Mouse (Mus musculus): ENCODE data around the gene Rps6kb1. TPM values are rescaled to one million over a fixed set of nuclear protein-coding genes. Genes with fewer than 3 reads are reported as not detected.

The Rps6kb1 gene
- polyA plus RNA-seq (2012; rRNA removed): 8.2 and 8.9 TPM in 2 replicates

DNA sequence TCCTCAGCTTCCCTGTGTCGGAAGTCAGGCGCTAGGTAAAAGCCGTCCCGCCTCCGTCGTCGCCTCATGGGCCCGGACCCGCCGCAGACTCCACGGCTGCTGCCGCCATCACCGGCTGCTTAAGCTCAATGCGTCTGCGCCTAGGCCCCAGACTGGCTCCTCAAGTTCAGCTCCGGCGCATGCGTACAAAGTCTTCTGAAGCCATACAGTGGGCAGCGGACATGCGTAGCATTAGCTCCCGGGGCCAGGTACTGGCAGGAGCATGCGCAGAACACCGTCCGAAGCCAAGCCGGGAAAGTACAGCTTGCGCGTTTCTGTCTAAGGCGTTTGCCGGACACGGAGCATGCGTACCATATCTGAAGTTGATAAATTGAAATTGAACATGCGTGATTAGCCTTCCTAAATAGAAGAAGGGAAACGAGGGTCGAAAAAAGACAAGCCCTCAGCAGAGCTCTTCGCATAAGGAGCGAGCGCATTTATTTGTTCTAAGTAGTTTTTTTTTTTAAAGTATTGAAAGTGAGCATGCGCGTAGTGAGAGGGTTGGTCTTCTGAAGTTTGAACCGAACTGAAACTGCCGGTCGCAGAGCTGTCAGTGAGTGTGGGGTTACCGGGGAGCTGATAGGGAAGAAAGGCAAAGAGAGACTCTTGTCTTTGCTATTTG, at the start of gene Rps6kb1, which contains the start of gene Tubd1:
Gene Rps6kb1, minus strand, starts transcription at position 167 of the 661 bp plus-strand sequence.
Gene Tubd1, plus strand, starts transcription at position 353 of the 661 bp plus-strand sequence.

DNA sequence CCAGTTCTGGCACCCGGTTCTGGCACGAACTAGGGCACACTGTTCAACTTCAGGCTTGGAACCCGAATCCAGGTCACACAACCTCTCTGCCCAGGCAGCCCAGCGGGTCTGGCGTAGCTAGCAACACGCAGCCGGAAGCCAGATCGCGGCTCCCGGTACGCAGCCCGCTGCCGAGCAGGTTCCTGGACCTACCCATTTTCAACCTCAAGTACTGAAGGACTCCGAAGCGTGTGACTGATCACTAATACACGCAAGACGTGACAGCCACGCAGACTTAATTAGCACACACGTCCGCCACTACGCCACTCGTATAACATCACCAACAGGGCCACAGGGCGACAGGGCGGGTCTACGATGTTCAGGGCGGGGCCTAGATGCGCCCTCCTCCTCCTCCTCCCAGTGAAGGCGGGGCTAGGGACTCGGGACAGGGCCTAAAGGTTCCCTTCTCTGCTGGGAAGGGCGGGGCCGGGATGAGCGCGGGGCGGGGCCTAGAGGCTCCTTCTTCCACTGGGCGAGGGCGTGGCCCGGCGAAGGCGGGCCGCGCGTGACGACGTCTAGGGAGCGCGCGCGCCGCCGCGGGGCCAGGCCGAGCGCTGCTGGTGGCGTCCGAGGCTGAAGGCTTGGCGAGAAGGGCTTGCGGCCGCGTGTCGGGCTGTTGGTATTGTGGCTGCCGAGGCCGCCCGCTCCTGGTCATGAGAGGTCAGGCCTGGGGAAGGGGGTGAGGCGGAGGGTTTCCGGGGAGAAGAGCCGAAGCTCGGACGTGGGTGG, 60.3 kb downstream of the Rps6kb1 start, which contains the start of gene Rnft1:
Gene Rnft1, plus strand, starts transcription at position 557 of the 768 bp plus-strand sequence.

Other genes starting within 250 kb of the Rps6kb1 start
- gene Med13, start 187.2 kb downstream of the Rps6kb1 start, polyA plus RNA-seq (2012; rRNA removed): 5.9 and 6.3 TPM in 2 replicates
- 5.8 and 6.4 TPM in 2 replicates for gene Rnft1, start 60.1 kb downstream of the Rps6kb1 start, polyA plus RNA-seq (2012; rRNA removed)
- gene Tubd1, start 186 bp upstream of the Rps6kb1 start, polyA plus RNA-seq (2012; rRNA removed): 3.2 and 3.3 TPM in 2 replicates
- gene Vmp1, start 139.0 kb upstream of the Rps6kb1 start, polyA plus RNA-seq (2012; rRNA removed): 55.4 and 63.3 TPM in 2 replicates
- gene Ptrh2, start 139.2 kb upstream of the Rps6kb1 start, polyA plus RNA-seq (2012; rRNA removed): 7.0 and 7.5 TPM in 2 replicates
- 54.9 and 56.2 TPM in 2 replicates for gene Cltc, start 212.8 kb upstream of the Rps6kb1 start, polyA plus RNA-seq (2012; rRNA removed)

Measured in liver, embryonic 18 days (tissue).